Mouse (Mus musculus) CH12.LX (cell line): ENCODE measurements around the gene Olfr770.

Experiments
- CTCF ChIP-seq, 2 experiments: IDR thresholded peaks in 1 of 2; conservative IDR thresholded peaks in 1 of 2; 2 replicates each; pipeline ENCODE4 v1.5.1; 2011 to 2012; ENCODE audit warnings: low read depth in 2 of 2, low read length in 2 of 2, improper control_type of control experiment in 1 of 2, inconsistent platforms in 1 of 2, mild to moderate bottlenecking in 1 of 2, moderate library complexity in 1 of 2
- ELF1 ChIP-seq: IDR thresholded peaks from 2 replicates; pipeline ENCODE4 v1.6.1; 2014; ENCODE audit warnings: low read depth, mild to moderate bottlenecking, inconsistent platforms, low read length, improper control_type of control experiment
- EP300 ChIP-seq: IDR thresholded peaks from 2 replicates; pipeline ENCODE4 v1.6.1; 2011; ENCODE audit warnings: low read length, improper control_type of control experiment
- IRF4 ChIP-seq: IDR thresholded peaks from 2 replicates; pipeline ENCODE4 v1.6.1; 2014; ENCODE audit warnings: low read depth, mild to moderate bottlenecking, inconsistent platforms, low read length, improper control_type of control experiment
- MAFK ChIP-seq: IDR thresholded peaks from 2 replicates; pipeline ENCODE4 v1.6.1; 2011; ENCODE audit warnings: low read length, improper control_type of control experiment; ENCODE audit not compliant: insufficient replicate concordance
- MAX ChIP-seq: IDR thresholded peaks from 2 replicates; pipeline ENCODE4 v1.6.1; 2011; ENCODE audit warnings: low read length, improper control_type of control experiment
- RCOR1 ChIP-seq: conservative IDR thresholded peaks from 2 replicates; pipeline ENCODE4 v1.6.1; 2012; ENCODE audit warnings: low read depth, mild to moderate bottlenecking, inconsistent platforms, low read length, improper control_type of control experiment
- USF2 ChIP-seq: conservative IDR thresholded peaks from 2 replicates; pipeline ENCODE4 v1.6.1; 2011; ENCODE audit warnings: low read depth, low read length, improper control_type of control experiment

DNA sequence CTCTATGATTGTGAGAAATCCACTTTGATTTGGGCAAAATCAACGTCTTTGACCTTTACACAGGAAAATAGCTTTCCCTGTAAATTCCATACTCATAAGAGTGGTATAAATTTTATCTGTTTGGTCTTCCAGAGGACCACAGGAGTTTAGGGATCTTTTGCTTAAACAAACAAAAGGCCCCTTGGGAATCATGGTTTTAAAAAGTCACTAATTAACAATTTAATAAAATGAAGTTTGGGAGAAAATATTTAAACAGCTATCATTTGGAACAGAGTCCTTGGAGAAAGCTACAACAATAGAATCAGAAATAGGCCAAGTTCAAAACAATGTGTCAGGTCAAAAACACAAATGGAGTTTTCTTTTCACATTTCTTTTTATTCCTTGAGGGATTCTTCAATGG, 39.5 kb downstream of the Olfr770 start, which contains the start of gene Olfr768:
- no peak for TF ChIP-seq EP300
- TF ChIP-seq ELF1, result no peak
- no peak for TF ChIP-seq RCOR1
- no peak for TF ChIP-seq CTCF (conservative IDR thresholded peaks at IDR 0.05 in 1 of 2, IDR thresholded peaks at IDR 0.05 in 1 of 2; ENCODE audit: low read depth in 2 of 2, low read length in 2 of 2)
- no peak for TF ChIP-seq IRF4
- TF ChIP-seq USF2, result no peak
- TF ChIP-seq MAFK, result no peak
- TF ChIP-seq MAX, result no peak
